Mouse (Mus musculus): Measurements from ENCODE around the gene Acy3. TPM values are rescaled to one million over a fixed set of nuclear protein-coding genes. Genes with fewer than 3 reads are reported as not detected.

Acy3 gene
- polyA plus RNA-seq, 1 experiment from 2014 or later = 2.0 TPM

GRCm38 (mm10) chr19:3980917-3981316 is 5.5 kb upstream of the Acy3 start:
- no peaks in the 10 kb centered on the region for H3K9me3 ChIP-seq (replicated peaks)
- 0 out of 2 replicates have a peak, but pooled peaks cover 4% of the 10 kb centered on the region for H3K27me3 ChIP-seq (ENCODE audit: low read depth, poor library complexity, severe bottlenecking)
- WGBS = 76% methylated on average over 9 of the region's 9 CpGs
- H3K36me3 ChIP-seq = no peaks in the 10 kb centered on the region
- no peak overlapping the region for H3K27ac ChIP-seq (replicated peaks)
- no peak for DNase-seq (ENCODE audit: low spot score)
- peaks cover 52% of the 10 kb centered on the region for H3K4me1 ChIP-seq
- no peak overlapping the region for H3K4me3 ChIP-seq

GRCm38 (mm10) chr19:3983527-3984200 is 2.7 kb upstream of the Acy3 start:
- Histone ChIP-seq H3K27ac (replicated peaks) (peak overlapping the region; percentile 69), H3K9me3 (replicated peaks) (peaks cover 2% of the 10 kb centered on the region; the same call in 1 of the 2 replicates), H3K4me3 (no peak overlapping the region), H3K27me3 (ENCODE audit: low read depth, poor library complexity, severe bottlenecking) (0 out of 2 replicates have a peak, but pooled peaks cover 4% of the 10 kb centered on the region), H3K36me3 (no peaks in the 10 kb centered on the region), H3K4me1 (peaks cover 57% of the 10 kb centered on the region)
- no peak for DNase-seq (ENCODE audit: low spot score)
- 35% methylated on average over 9 of the region's 9 CpGs for WGBS

GRCm38 (mm10) chr19:3985261-3985681 is 1.1 kb upstream of the Acy3 start:
- peak; percentile 53 for DNase-seq (ENCODE audit: low spot score)
- H3K36me3 ChIP-seq = no peaks in the 10 kb centered on the region
- 19% methylated on average over 8 of the region's 8 CpGs for WGBS
- peaks cover 47% of the 10 kb centered on the region for H3K4me1 ChIP-seq
- H3K27me3 ChIP-seq (ENCODE audit: low read depth, poor library complexity, severe bottlenecking) = 0 out of 2 replicates have a peak, but pooled peaks cover 4% of the 10 kb centered on the region
- no peak overlapping the region for H3K4me3 ChIP-seq
- H3K9me3 ChIP-seq (replicated peaks) = peaks cover 6% of the 10 kb centered on the region; the same call in 1 of the 2 replicates
- H3K27ac ChIP-seq (replicated peaks) = peak overlapping the region; percentile 69

GRCm38 (mm10) chr19:3988066-3988465 is 1.7 kb downstream of the Acy3 start:
- H3K36me3 ChIP-seq = no peaks in the 10 kb centered on the region
- no peak overlapping the region for H3K4me3 ChIP-seq
- H3K4me1 ChIP-seq = peaks cover 47% of the 10 kb centered on the region
- H3K27me3 ChIP-seq (ENCODE audit: low read depth, poor library complexity, severe bottlenecking) = 0 out of 2 replicates have a peak, but pooled peaks cover 9% of the 10 kb centered on the region
- DNase-seq (ENCODE audit: low spot score) = no peak
- WGBS = 91% methylated on average over 14 of the region's 14 CpGs
- H3K27ac ChIP-seq (replicated peaks) = no peak overlapping the region
- H3K9me3 ChIP-seq (replicated peaks) = peaks cover 6% of the 10 kb centered on the region; the same call in 1 of the 2 replicates

- no peak for DNase-seq (ENCODE audit: low spot score)
- Histone ChIP-seq H3K36me3 (no peaks in the 10 kb centered on the region), H3K27me3 (ENCODE audit: low read depth, poor library complexity, severe bottlenecking) (0 out of 2 replicates have a peak, but pooled peaks cover 8% of the 10 kb centered on the region), H3K4me3 (no peak overlapping the region), H3K9me3 (replicated peaks) (peaks cover 6% of the 10 kb centered on the region; the same call in 1 of the 2 replicates), H3K4me1 (peaks cover 40% of the 10 kb centered on the region), H3K27ac (replicated peaks) (no peak overlapping the region)
- 90% methylated on average over 4 of the region's 4 CpGs for WGBS
These were observed 2.4 kb downstream of the Acy3 start for GRCm38 (mm10) chr19:3988750-3989149.

GRCm38 (mm10) chr19:3990804-3991203 is 4.4 kb downstream of the Acy3 start:
- Histone ChIP-seq H3K4me3 (no peak overlapping the region), H3K4me1 (peaks cover 23% of the 10 kb centered on the region), H3K36me3 (no peaks in the 10 kb centered on the region), H3K27me3 (ENCODE audit: low read depth, poor library complexity, severe bottlenecking) (0 out of 2 replicates have a peak, but pooled peaks cover 5% of the 10 kb centered on the region), H3K9me3 (replicated peaks) (peaks cover 6% of the 10 kb centered on the region; the same call in 1 of the 2 replicates), H3K27ac (replicated peaks) (no peak overlapping the region; the same call in 1 of the 2 replicates)
- DNase-seq (ENCODE audit: low spot score) = no peak
- 71% methylated on average over 6 of the region's 6 CpGs for WGBS

GRCm38 (mm10) chr19:3991562-3991961 is 5.2 kb downstream of the Acy3 start:
- WGBS = 88% methylated on average over 3 of the region's 3 CpGs
- Histone ChIP-seq H3K4me1 (peaks cover 15% of the 10 kb centered on the region), H3K36me3 (no peaks in the 10 kb centered on the region), H3K9me3 (replicated peaks) (peaks cover 6% of the 10 kb centered on the region; the same call in 1 of the 2 replicates), H3K27ac (replicated peaks) (no peak overlapping the region), H3K4me3 (no peak overlapping the region), H3K27me3 (ENCODE audit: low read depth, poor library complexity, severe bottlenecking) (0 out of 2 replicates have a peak, but pooled peaks cover 5% of the 10 kb centered on the region)
- no peak for DNase-seq (ENCODE audit: low spot score)

GRCm38 (mm10) chr19:3991966-3992365 is 5.6 kb downstream of the Acy3 start:
- Histone ChIP-seq H3K36me3 (no peaks in the 10 kb centered on the region), H3K27me3 (ENCODE audit: low read depth, poor library complexity, severe bottlenecking) (0 out of 2 replicates have a peak, but pooled peaks cover 5% of the 10 kb centered on the region), H3K9me3 (replicated peaks) (peaks cover 6% of the 10 kb centered on the region; the same call in 1 of the 2 replicates), H3K4me1 (peaks cover 11% of the 10 kb centered on the region; the same call in 1 of the 2 replicates), H3K4me3 (no peak overlapping the region), H3K27ac (replicated peaks) (no peak overlapping the region)
- DNase-seq (ENCODE audit: low spot score) = no peak
- WGBS = 85% methylated on average over 3 of the region's 3 CpGs

- 0 out of 2 replicates have a peak, but pooled peaks cover 5% of the 10 kb centered on the region for H3K27me3 ChIP-seq (ENCODE audit: low read depth, poor library complexity, severe bottlenecking)
- peaks cover 6% of the 10 kb centered on the region; the same call in 1 of the 2 replicates for H3K9me3 ChIP-seq (replicated peaks)
- H3K36me3 ChIP-seq = no peaks in the 10 kb centered on the region
- H3K27ac ChIP-seq (replicated peaks) = peak within 1 kb of the TSS; percentile 42; the same call in 1 of the 2 replicates
- DNase-seq (ENCODE audit: low spot score) = no peak
- WGBS = 69% methylated on average over 5 of the region's 5 CpGs
- peaks cover 11% of the 10 kb centered on the region; the same call in 1 of the 2 replicates for H3K4me1 ChIP-seq
- H3K4me3 ChIP-seq = no peak within 1 kb of the TSS
These were observed 6.0 kb downstream of the Acy3 start, which contains the start of gene Tbx10 for GRCm38 (mm10) chr19:3992416-3992815. Gene Tbx10, plus strand, starts transcription at chr19:3992752.

GRCm38 (mm10) chr19:3994932-3995331 is 8.6 kb downstream of the Acy3 start:
- Histone ChIP-seq H3K36me3 (no peaks in the 10 kb centered on the region), H3K4me3 (no peak overlapping the region), H3K9me3 (replicated peaks) (no peaks in the 10 kb centered on the region), H3K27me3 (ENCODE audit: low read depth, poor library complexity, severe bottlenecking) (peaks cover 12% of the 10 kb centered on the region), H3K4me1 (peaks cover 26% of the 10 kb centered on the region), H3K27ac (replicated peaks) (no peak overlapping the region)
- no peak for DNase-seq (ENCODE audit: low spot score)
- WGBS = 70% methylated on average over 6 of the region's 6 CpGs

GRCm38 (mm10) chr19:3995505-3995904 is 9.1 kb downstream of the Acy3 start:
- Histone ChIP-seq H3K27ac (replicated peaks) (no peak overlapping the region), H3K36me3 (no peaks in the 10 kb centered on the region), H3K4me3 (no peak overlapping the region), H3K4me1 (peaks cover 29% of the 10 kb centered on the region), H3K27me3 (ENCODE audit: low read depth, poor library complexity, severe bottlenecking) (peaks cover 12% of the 10 kb centered on the region), H3K9me3 (replicated peaks) (no peaks in the 10 kb centered on the region)
- DNase-seq (ENCODE audit: low spot score) = no peak
- 83% methylated on average over 3 of the region's 3 CpGs for WGBS

GRCm38 (mm10) chr19:3996106-3996505 is 9.7 kb downstream of the Acy3 start:
- no peak overlapping the region for H3K27ac ChIP-seq (replicated peaks)
- WGBS = 79% methylated on average over 7 of the region's 7 CpGs

GRCm38 (mm10) chr19:3996747-3997146 is 10.4 kb downstream of the Acy3 start:
- no peak for DNase-seq (ENCODE audit: low spot score)
- Histone ChIP-seq H3K4me3 (no peak overlapping the region), H3K36me3 (no peaks in the 10 kb centered on the region), H3K27me3 (ENCODE audit: low read depth, poor library complexity, severe bottlenecking) (peaks cover 12% of the 10 kb centered on the region), H3K9me3 (replicated peaks) (no peaks in the 10 kb centered on the region), H3K4me1 (peaks cover 42% of the 10 kb centered on the region), H3K27ac (replicated peaks) (no peak overlapping the region)
- WGBS = 80% methylated on average over 8 of the region's 8 CpGs

More at GRCm38 (mm10) chr19:3996106-3996505, 9.7 kb downstream of the Acy3 start:
- Histone ChIP-seq H3K9me3 (replicated peaks) (no peaks in the 10 kb centered on the region), H3K4me1 (peaks cover 35% of the 10 kb centered on the region), H3K27me3 (ENCODE audit: low read depth, poor library complexity, severe bottlenecking) (peaks cover 7% of the 10 kb centered on the region), H3K36me3 (no peaks in the 10 kb centered on the region), H3K4me3 (no peak overlapping the region)
- no peak for DNase-seq (ENCODE audit: low spot score)
